Mouse (Mus musculus) heart, postnatal 10 days (tissue): ENCODE results near the gene Hist1h1d. TPM values are rescaled to one million over a fixed set of nuclear protein-coding genes. Genes with fewer than 3 reads are reported as not detected.
"Not testable (repeated sequence)": the region's sequence is repeated elsewhere in the genome, so short reads cannot be mapped to it uniquely, and the experiment has no call there.

Experiments used
- DNase-seq, 2 experiments: peaks; one replicate each; pipeline ENCODE4 v3.0.0; 2021
- intact Hi-C: fragments of 180-260 bp; cut with DNase I; formaldehyde crosslinking; loops from one replicate; pipeline ENCODE4 v1.15.1; 2025
- total RNA-seq, 2 experiments: library from RNA; stranded (reverse); gene quantifications; 2 replicates each; pipeline ENCODE4 v1.2.3; 2021

The Hist1h1d gene
- total RNA-seq, 2 experiments from 2014 or later = 16.9 to 20.1 TPM

GRCm38 (mm10) chr13:23564482-23564881 lies 11.4 kb downstream of the Hist1h1d start:
- intact Hi-C loops = no loop called here
- DNase-seq = no peak

- DNase-seq, intact Hi-C loops: not testable (repeated sequence)
Observed at GRCm38 (mm10) chr13:23570261-23571021, 17.4 kb downstream of the Hist1h1d start.

- intact Hi-C loops = no loop called here
- peak; percentile 81 to 82 for DNase-seq
Observed at GRCm38 (mm10) chr13:23571022-23571503, 18.0 kb downstream of the Hist1h1d start, which contains the start of the genes Hist1h2ae and Hist1h2bg. Gene Hist1h2ae (minus strand): TSS chr13:23571220. Gene Hist1h2bg (plus strand): TSS chr13:23571396.

- intact Hi-C loops, DNase-seq: not testable (repeated sequence)
Observed at GRCm38 (mm10) chr13:23571504-23572217, 18.6 kb downstream of the Hist1h1d start.

GRCm38 (mm10) chr13:23572218-23573033 lies 19.4 kb downstream of the Hist1h1d start:
- intact Hi-C loops = no loop called here
- DNase-seq = no peak

- intact Hi-C loops, DNase-seq: not testable (repeated sequence)
Observed at GRCm38 (mm10) chr13:23573034-23573897, 20.2 kb downstream of the Hist1h1d start.

GRCm38 (mm10) chr13:23573898-23574524 lies 20.9 kb downstream of the Hist1h1d start, which contains the start of the genes Hist1h2bf and Hist1h2ad:
Gene Hist1h2bf (minus strand): TSS chr13:23574196.
Gene Hist1h2ad (plus strand): TSS chr13:23574381.
- DNase-seq = peak; percentile 91 to 92
- intact Hi-C loops = loop anchor here (1.0 kb wide), 1 partner anchor 47 kb away; the partner anchor contains the start of gene Hist1h2be

- not testable (repeated sequence) for DNase-seq
- intact Hi-C loops = loop anchor here (1.0 kb wide), 1 partner anchor 47 kb away; the partner anchor contains the start of gene Hist1h2be
Observed at GRCm38 (mm10) chr13:23574546-23575170, 21.6 kb downstream of the Hist1h1d start.

- intact Hi-C loops = no loop called here
- DNase-seq = peak; percentile 73 to 74
Observed at GRCm38 (mm10) chr13:23575271-23575851, 22.3 kb downstream of the Hist1h1d start, which contains the start of gene Hist1h3d. Gene Hist1h3d (plus strand): TSS chr13:23575763.

- intact Hi-C loops, DNase-seq: not testable (repeated sequence)
Observed at GRCm38 (mm10) chr13:23575864-23576313, 22.8 kb downstream of the Hist1h1d start.

GRCm38 (mm10) chr13:23576351-23576881 lies 23.4 kb downstream of the Hist1h1d start:
- intact Hi-C loops = no loop called here
- no peak for DNase-seq

- intact Hi-C loops = no loop called here
- DNase-seq = no peak
Observed at GRCm38 (mm10) chr13:23576906-23577639, 24.0 kb downstream of the Hist1h1d start.

- no peak for DNase-seq
- intact Hi-C loops = no loop called here
Observed at GRCm38 (mm10) chr13:23577835-23578234, 24.8 kb downstream of the Hist1h1d start.

GRCm38 (mm10) chr13:23581408-23582218 lies 28.6 kb downstream of the Hist1h1d start, which contains the start of gene Hist1h4d:
Gene Hist1h4d (plus strand): TSS chr13:23581598.
- intact Hi-C loops = loop anchor here (5.0 kb wide), 3 partner anchors 49 to 1539 kb away; partner anchors contain the start of genes Hist1h2af, Hist1h2ag, Hist1h2bj and Hist1h4h
- DNase-seq = peak; percentile 98 to 99

- DNase-seq = no peak
- intact Hi-C loops = loop anchor here (5.0 kb wide), 3 partner anchors 50 to 1540 kb away; partner anchors contain the start of genes Hist1h2af, Hist1h2ag, Hist1h2bj and Hist1h4h
Observed at GRCm38 (mm10) chr13:23582219-23583056, 29.4 kb downstream of the Hist1h1d start.
